Mouse (Mus musculus) liver, adult 2 months (tissue): ENCODE measurements around the gene Il1f6. TPM values are rescaled to one million over a fixed set of nuclear protein-coding genes. Genes with fewer than 3 reads are reported as not detected.
"Not testable (repeated sequence)": the region's sequence is repeated elsewhere in the genome, so short reads cannot be mapped to it uniquely, and the experiment has no call there.

Experiments used
- DNase-seq: peaks from one replicate; pipeline ENCODE4 v3.0.0-alpha.2; 2011; ENCODE audit warnings: low read depth, low spot score; ENCODE audit errors: extremely low read depth
- H3K27ac ChIP-seq: fragments of 200-500 bp; replicated peaks from 2 replicates; pipeline ENCODE4 v1.5.1; 2012; ENCODE audit warnings: low read depth, mild to moderate bottlenecking, control low read depth, inconsistent platforms, low read length; ENCODE audit not compliant: insufficient read depth
- H3K27me3 ChIP-seq: fragments of 200-500 bp; 2 replicates; pipeline ENCODE4 v1.6.1; 2012; ENCODE audit warnings: mild to moderate bottlenecking, moderate library complexity, low read length, inconsistent platforms; ENCODE audit not compliant: control insufficient read depth, insufficient read depth
- H3K36me3 ChIP-seq: fragments of 200-500 bp; 2 replicates; pipeline ENCODE4 v1.6.1; 2012; ENCODE audit warnings: low read length, inconsistent platforms; ENCODE audit not compliant: control insufficient read depth, insufficient read depth
- H3K4me1 ChIP-seq: fragments of 200-500 bp; 2 replicates; pipeline ENCODE4 v1.6.1; 2011; ENCODE audit warnings: low read length; ENCODE audit not compliant: control insufficient read depth, insufficient read depth
- H3K4me3 ChIP-seq: fragments of 200-500 bp; 2 replicates; pipeline ENCODE4 v1.5.1; 2011; ENCODE audit warnings: low read depth, mild to moderate bottlenecking, control low read depth, low read length, moderate library complexity; ENCODE audit not compliant: insufficient read depth
- H3K79me2 ChIP-seq: fragments of 200-500 bp; 2 replicates; pipeline ENCODE4 v1.6.1; 2012; ENCODE audit warnings: inconsistent platforms, mild to moderate bottlenecking, low read length, moderate library complexity; ENCODE audit not compliant: control insufficient read depth, insufficient read depth
- H3K9ac ChIP-seq: fragments of 200-500 bp; 2 replicates; pipeline ENCODE4 v1.6.1; 2012; ENCODE audit warnings: low read depth, mild to moderate bottlenecking, control low read depth, inconsistent platforms, low read length
- CTCF ChIP-seq: fragments of 200-500 bp; IDR thresholded peaks from 2 replicates; pipeline ENCODE4 v1.5.1; 2011; ENCODE audit warnings: low read depth, low read length, control low read depth
- POLR2A ChIP-seq: fragments of 200-500 bp; IDR thresholded peaks from 2 replicates; pipeline ENCODE4 v1.6.1; 2011; ENCODE audit warnings: low read length, control low read depth; ENCODE audit not compliant: insufficient read depth; ENCODE audit errors: extremely low read depth
- WGBS: fragments of 180-500 bp; shearing (Covaris S2); methylation state at CpG from one replicate; pipeline ENCODE4 v1.1.7; 2018; 5-methylcytosine and 5-hydroxymethylcytosine counted together
- polyA plus RNA-seq: library from polyadenylated mRNA; depleted of rRNA; stranded (reverse); fragments of >200 nt; gene quantifications from 2 replicates; pipeline ENCODE4 v1.2.3, GENCODE M21; 2012; rRNA removed
- total RNA-seq: library from RNA; depleted of rRNA; stranded (reverse); fragments of >200 nt; gene quantifications from 2 replicates; pipeline ENCODE4 v1.2.3, GENCODE M21; 2014; rRNA removed

Gene Il1f6
- total RNA-seq (not detected in 2 replicates), polyA plus RNA-seq (not detected in 2 replicates)

- no peak within 1 kb of the TSS for H3K9ac ChIP-seq
- DNase-seq = no peak
- no peaks in the 10 kb centered on the region for H3K79me2 ChIP-seq
- no peak within 1 kb of the TSS for H3K4me3 ChIP-seq
- H3K27ac ChIP-seq = no peak within 1 kb of the TSS
- H3K4me1 ChIP-seq = no peaks in the 10 kb centered on the region
- 82% methylated on average over 2 of the region's 2 CpGs for WGBS
- no peaks in the 10 kb centered on the region for H3K36me3 ChIP-seq
- H3K27me3 ChIP-seq = no peaks in the 10 kb centered on the region
- TF ChIP-seq CTCF = no peak
- no peak for TF ChIP-seq POLR2A
Measured at GRCm38 (mm10) chr2:24215118-24215517, at the start of gene Il1f6. Gene Il1f6 (plus strand): TSS chr2:24215418.

GRCm38 (mm10) chr2:24181683-24182331 is 33.4 kb upstream of the Il1f6 start:
- H3K4me1 ChIP-seq, H3K27ac ChIP-seq, H3K27me3 ChIP-seq, H3K36me3 ChIP-seq, H3K79me2 ChIP-seq, H3K9ac ChIP-seq, H3K4me3 ChIP-seq: not testable (repeated sequence)
- TF ChIP-seq CTCF = peak; percentile 73
- peak; percentile 76 for DNase-seq
- 21% methylated on average over 14 of the region's 14 CpGs for WGBS

GRCm38 (mm10) chr2:24182423-24183147 is 32.6 kb upstream of the Il1f6 start:
- peak; percentile 71 for DNase-seq
- WGBS = 44% methylated on average over 13 of the region's 13 CpGs
- H3K9ac ChIP-seq = not testable (repeated sequence)

GRCm38 (mm10) chr2:24184092-24184491 is 31.1 kb upstream of the Il1f6 start:
- not testable (repeated sequence) for H3K27me3 ChIP-seq, H3K9ac ChIP-seq, H3K4me3 ChIP-seq, H3K27ac ChIP-seq, H3K79me2 ChIP-seq, H3K4me1 ChIP-seq, H3K36me3 ChIP-seq
- DNase-seq = peak; percentile 79

More at GRCm38 (mm10) chr2:24182423-24183147, 32.6 kb upstream of the Il1f6 start:
- not testable (repeated sequence) for H3K4me1 ChIP-seq, H3K27me3 ChIP-seq, H3K36me3 ChIP-seq, H3K4me3 ChIP-seq, H3K27ac ChIP-seq, H3K79me2 ChIP-seq

- H3K27me3 ChIP-seq = no peaks in the 10 kb centered on the region
- no peak for DNase-seq
- no peak within 1 kb of the TSS for H3K9ac ChIP-seq
- TF ChIP-seq POLR2A (no peak), CTCF (no peak)
- no peaks in the 10 kb centered on the region for H3K79me2 ChIP-seq
- no peak within 1 kb of the TSS for H3K4me3 ChIP-seq
- H3K4me1 ChIP-seq = peaks cover 6% of the 10 kb centered on the region; the same call in 1 of the 2 replicates
- H3K27ac ChIP-seq = peak within 1 kb of the TSS; percentile 76
- WGBS = 93% methylated on average over 1 of the region's 1 CpGs
- no peaks in the 10 kb centered on the region for H3K36me3 ChIP-seq
Measured at GRCm38 (mm10) chr2:24186176-24186575, 29.0 kb upstream of the Il1f6 start, which contains the start of gene Il1f9. Gene Il1f9 (plus strand): TSS chr2:24186476.

GRCm38 (mm10) chr2:24187585-24187984 is 27.6 kb upstream of the Il1f6 start:
- TF ChIP-seq POLR2A = no peak
- TF ChIP-seq CTCF = no peak
- WGBS = 14% methylated on average over 6 of the region's 6 CpGs

More at GRCm38 (mm10) chr2:24187585-24187984, 27.6 kb upstream of the Il1f6 start:
- Histone ChIP-seq H3K4me1 (peaks cover 6% of the 10 kb centered on the region; the same call in 1 of the 2 replicates), H3K79me2 (no peaks in the 10 kb centered on the region), H3K27ac (peak overlapping the region; percentile 76; the same call in 1 of the 2 replicates), H3K27me3 (no peaks in the 10 kb centered on the region), H3K36me3 (no peaks in the 10 kb centered on the region), H3K4me3 (no peak overlapping the region), H3K9ac (no peak overlapping the region)
- DNase-seq = peak; percentile 97
